Mouse (Mus musculus): Measurements from ENCODE around the gene Vkorc1. TPM values are rescaled to one million over a fixed set of nuclear protein-coding genes. Genes with fewer than 3 reads are reported as not detected.

Vkorc1 gene
- polyA plus RNA-seq, 1 experiment from 2014 or later, result 55.1 TPM

DNA sequence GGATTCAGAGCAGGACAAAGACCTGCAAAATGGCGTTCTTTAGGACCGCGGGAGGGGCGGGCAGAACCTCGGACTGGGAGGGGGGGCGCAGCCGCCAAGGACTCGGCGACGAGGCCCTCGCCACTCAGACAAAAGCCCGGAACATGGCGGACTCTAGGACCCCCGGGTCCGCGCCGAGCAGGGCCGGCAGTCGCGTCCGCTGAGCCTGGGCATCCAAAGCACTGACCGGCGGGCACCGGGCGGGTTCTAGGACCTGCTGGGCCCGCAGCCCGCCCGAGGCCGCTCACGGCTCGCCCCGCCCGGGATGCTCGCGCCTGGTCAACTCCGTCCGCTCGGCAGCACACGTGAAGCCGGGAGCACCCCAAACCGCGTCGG lies 19.8 kb downstream of the Vkorc1 start:
- ATAC-seq, result peak; percentile 96
- H3K9me3 ChIP-seq (replicated peaks; ENCODE audit: control insufficient read depth, low read length, poor library complexity, severe bottlenecking), result no peaks in the 10 kb centered on the region
- no peaks in the 10 kb centered on the region for H3K27me3 ChIP-seq (ENCODE audit: control insufficient read depth, insufficient read depth, low read depth, low read length)
- H3K4me2 ChIP-seq (ENCODE audit: low read length), result peak overlapping the region; percentile 67
- H3K9ac ChIP-seq (ENCODE audit: low read depth, low read length), result peak overlapping the region; percentile 97
- H3K36me3 ChIP-seq (ENCODE audit: control insufficient read depth, insufficient read depth, low read length), result peaks cover 17% of the 10 kb centered on the region
- H3K4me1 ChIP-seq (ENCODE audit: control insufficient read depth, insufficient read depth, low read length), result peaks cover 25% of the 10 kb centered on the region
- under 1% methylated on average over 31 of the region's 43 CpGs for WGBS
- H3K4me3 ChIP-seq (ENCODE audit: low read depth, low read length), result peak overlapping the region; percentile 74
- H3K27ac ChIP-seq (ENCODE audit: low read length), result peak overlapping the region; percentile 100

GRCm38 (mm10) chr7:127874812-127875626 lies 20.4 kb downstream of the Vkorc1 start:
- H3K27me3 ChIP-seq (ENCODE audit: control insufficient read depth, insufficient read depth, low read depth, low read length), result no peaks in the 10 kb centered on the region
- H3K36me3 ChIP-seq (ENCODE audit: control insufficient read depth, insufficient read depth, low read length), result peaks cover 17% of the 10 kb centered on the region
- no peaks in the 10 kb centered on the region for H3K9me3 ChIP-seq (replicated peaks; ENCODE audit: control insufficient read depth, low read length, poor library complexity, severe bottlenecking)
- peaks cover 25% of the 10 kb centered on the region for H3K4me1 ChIP-seq (ENCODE audit: control insufficient read depth, insufficient read depth, low read length)
- peak overlapping the region; percentile 97 for H3K9ac ChIP-seq (ENCODE audit: low read depth, low read length)
- peak overlapping the region; percentile 61 for H3K4me2 ChIP-seq (ENCODE audit: low read length)
- peak overlapping the region; percentile 74 for H3K4me3 ChIP-seq (ENCODE audit: low read depth, low read length)
- H3K27ac ChIP-seq (ENCODE audit: low read length), result peak overlapping the region; percentile 100
- WGBS, result 4% methylated on average over 20 of the region's 20 CpGs
- peak; percentile 29 for ATAC-seq

- H3K4me1 ChIP-seq (ENCODE audit: control insufficient read depth, insufficient read depth, low read length), result peaks cover 17% of the 10 kb centered on the region
- H3K36me3 ChIP-seq (ENCODE audit: control insufficient read depth, insufficient read depth, low read length), result peaks cover 30% of the 10 kb centered on the region
- no peak overlapping the region for H3K4me3 ChIP-seq (ENCODE audit: low read depth, low read length)
- no peak overlapping the region for H3K27ac ChIP-seq (ENCODE audit: low read length)
- no peaks in the 10 kb centered on the region for H3K9me3 ChIP-seq (replicated peaks; ENCODE audit: control insufficient read depth, low read length, poor library complexity, severe bottlenecking)
- H3K4me2 ChIP-seq (ENCODE audit: low read length), result no peak overlapping the region
- no peak overlapping the region for H3K9ac ChIP-seq (ENCODE audit: low read depth, low read length)
- no peak for ATAC-seq
- WGBS, result 83% methylated on average over 5 of the region's 5 CpGs
- H3K27me3 ChIP-seq (ENCODE audit: control insufficient read depth, insufficient read depth, low read depth, low read length), result no peaks in the 10 kb centered on the region
These were observed 25.1 kb downstream of the Vkorc1 start for GRCm38 (mm10) chr7:127870136-127870821.

DNA sequence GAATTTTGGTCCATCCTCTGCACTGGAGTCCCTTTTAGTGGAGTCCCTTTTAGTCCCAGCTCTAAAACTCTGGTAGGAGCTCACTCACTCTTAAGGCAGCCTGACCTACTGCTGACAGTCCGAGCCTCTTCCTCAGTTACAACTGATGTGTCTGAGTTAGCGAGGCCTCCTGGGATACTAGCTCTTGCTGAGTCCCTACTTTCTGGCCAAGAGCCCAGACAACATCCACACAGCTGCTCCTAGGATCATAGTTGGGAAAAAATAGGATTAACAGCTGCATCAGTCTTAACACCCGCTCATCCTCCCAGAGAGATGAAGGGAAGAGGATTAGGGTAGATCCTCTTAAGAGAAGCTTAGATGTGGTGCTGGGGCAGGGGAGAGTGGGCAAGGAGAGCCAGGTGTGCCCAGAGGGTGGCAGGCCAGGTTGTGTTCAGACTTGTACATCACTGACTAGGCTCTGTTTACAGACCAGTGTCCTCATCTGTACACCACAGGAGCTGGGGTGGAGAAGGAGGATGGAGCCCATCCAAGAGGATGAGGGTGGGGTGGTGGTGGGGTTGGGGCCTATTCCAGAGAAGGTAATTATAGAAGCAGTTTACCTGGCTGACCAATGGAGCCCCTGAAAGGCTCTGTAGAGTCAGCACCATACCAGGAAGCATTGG lies 26.1 kb downstream of the Vkorc1 start:
- Histone ChIP-seq H3K4me2 (ENCODE audit: low read length) (no peak overlapping the region), H3K9ac (ENCODE audit: low read depth, low read length) (no peak overlapping the region), H3K36me3 (ENCODE audit: control insufficient read depth, insufficient read depth, low read length) (peaks cover 34% of the 10 kb centered on the region), H3K27me3 (ENCODE audit: control insufficient read depth, insufficient read depth, low read depth, low read length) (no peaks in the 10 kb centered on the region), H3K4me3 (ENCODE audit: low read depth, low read length) (no peak overlapping the region), H3K27ac (ENCODE audit: low read length) (no peak overlapping the region), H3K4me1 (ENCODE audit: control insufficient read depth, insufficient read depth, low read length) (peaks cover 13% of the 10 kb centered on the region), H3K9me3 (replicated peaks; ENCODE audit: control insufficient read depth, low read length, poor library complexity, severe bottlenecking) (no peaks in the 10 kb centered on the region)
- ATAC-seq, result peak; percentile 32; the same call in 1 of the 2 replicates
- 49% methylated on average over 3 of the region's 3 CpGs for WGBS

DNA sequence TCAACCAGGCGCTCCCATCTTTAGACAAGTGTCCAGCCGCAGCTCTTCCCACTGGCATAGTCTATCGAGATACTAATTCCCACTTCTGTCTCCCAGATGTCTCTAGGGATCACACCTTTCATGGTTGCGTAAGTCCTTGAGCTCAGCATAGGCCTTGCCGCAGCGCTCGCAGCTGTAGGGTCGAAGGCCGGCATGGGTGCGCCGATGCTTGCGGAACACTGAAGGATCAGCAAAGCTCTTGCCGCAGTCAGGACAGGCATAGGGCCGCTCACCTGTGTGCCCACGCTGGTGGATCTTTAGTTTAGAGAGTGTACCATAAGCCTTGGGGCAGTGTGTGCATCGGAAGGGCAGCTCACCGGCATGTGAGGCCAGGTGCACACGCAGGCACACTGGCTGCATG lies 27.8 kb downstream of the Vkorc1 start:
- no peaks in the 10 kb centered on the region for H3K9me3 ChIP-seq (replicated peaks; ENCODE audit: control insufficient read depth, low read length, poor library complexity, severe bottlenecking)
- H3K9ac ChIP-seq (ENCODE audit: low read depth, low read length), result no peak overlapping the region
- no peak overlapping the region for H3K4me2 ChIP-seq (ENCODE audit: low read length)
- 96% methylated on average over 18 of the region's 18 CpGs for WGBS
- H3K36me3 ChIP-seq (ENCODE audit: control insufficient read depth, insufficient read depth, low read length), result peaks cover 35% of the 10 kb centered on the region
- H3K27ac ChIP-seq (ENCODE audit: low read length), result no peak overlapping the region
- no peaks in the 10 kb centered on the region for H3K27me3 ChIP-seq (ENCODE audit: control insufficient read depth, insufficient read depth, low read depth, low read length)
- no peak overlapping the region for H3K4me3 ChIP-seq (ENCODE audit: low read depth, low read length)
- H3K4me1 ChIP-seq (ENCODE audit: control insufficient read depth, insufficient read depth, low read length), result no peaks in the 10 kb centered on the region; the same call in 1 of the 2 replicates
- no peak for ATAC-seq

- Histone ChIP-seq H3K4me1 (ENCODE audit: control insufficient read depth, insufficient read depth, low read length) (no peaks in the 10 kb centered on the region; the same call in 1 of the 2 replicates), H3K9ac (ENCODE audit: low read depth, low read length) (no peak overlapping the region), H3K4me2 (ENCODE audit: low read length) (no peak overlapping the region), H3K36me3 (ENCODE audit: control insufficient read depth, insufficient read depth, low read length) (peaks cover 35% of the 10 kb centered on the region), H3K27ac (ENCODE audit: low read length) (no peak overlapping the region), H3K4me3 (ENCODE audit: low read depth, low read length) (no peak overlapping the region), H3K9me3 (replicated peaks; ENCODE audit: control insufficient read depth, low read length, poor library complexity, severe bottlenecking) (no peaks in the 10 kb centered on the region), H3K27me3 (ENCODE audit: control insufficient read depth, insufficient read depth, low read depth, low read length) (no peaks in the 10 kb centered on the region)
- ATAC-seq, result peak; percentile 55; the same call in 1 of the 2 replicates
- WGBS, result 92% methylated on average over 12 of the region's 12 CpGs
These were observed 29.0 kb downstream of the Vkorc1 start for GRCm38 (mm10) chr7:127866434-127866833.

DNA sequence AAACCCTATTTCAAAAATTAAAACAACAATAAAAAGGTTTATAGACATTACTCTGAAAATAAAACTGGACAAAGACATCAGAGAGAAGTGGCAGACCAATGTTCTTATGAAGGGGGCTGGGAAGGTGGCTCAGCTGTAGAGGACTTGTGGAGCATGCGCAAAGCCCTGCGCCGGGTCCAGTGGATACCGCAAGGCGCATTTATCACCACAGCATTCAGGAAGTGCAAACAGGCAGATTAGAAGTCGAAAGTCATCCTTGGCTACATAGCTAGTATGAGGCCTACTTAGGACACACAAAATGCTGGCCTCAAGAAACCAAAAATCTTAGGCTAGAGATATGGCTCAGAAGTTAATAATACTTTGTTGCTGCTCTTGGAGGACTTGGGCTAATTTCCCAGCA lies 37.2 kb downstream of the Vkorc1 start:
- WGBS, result 95% methylated on average over 6 of the region's 6 CpGs

DNA sequence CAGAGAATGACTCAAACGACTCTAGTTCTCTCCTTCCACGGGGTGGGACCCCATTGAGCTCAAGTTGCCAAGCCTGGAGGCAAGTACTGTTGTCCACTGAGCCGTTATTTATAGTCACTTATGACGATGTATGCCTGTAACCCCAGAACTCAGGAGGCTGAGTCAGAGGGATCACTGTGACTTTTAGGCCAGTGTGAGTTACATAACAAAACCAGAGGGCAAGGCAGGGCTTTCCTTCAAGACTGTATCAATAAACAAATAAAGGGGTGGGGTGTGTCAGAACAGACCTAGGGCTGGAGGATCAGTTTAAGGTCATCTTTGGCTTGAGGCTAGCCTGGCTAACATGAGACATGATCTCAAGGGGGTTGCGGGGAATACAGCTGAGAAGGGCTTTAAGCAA lies 44.5 kb downstream of the Vkorc1 start:
- Histone ChIP-seq H3K27ac (ENCODE audit: low read length) (no peak overlapping the region), H3K4me3 (ENCODE audit: low read depth, low read length) (no peak overlapping the region), H3K4me1 (ENCODE audit: control insufficient read depth, insufficient read depth, low read length) (no peaks in the 10 kb centered on the region), H3K9me3 (replicated peaks; ENCODE audit: control insufficient read depth, low read length, poor library complexity, severe bottlenecking) (no peaks in the 10 kb centered on the region), H3K4me2 (ENCODE audit: low read length) (no peak overlapping the region), H3K36me3 (ENCODE audit: control insufficient read depth, insufficient read depth, low read length) (no peaks in the 10 kb centered on the region), H3K9ac (ENCODE audit: low read depth, low read length) (no peak overlapping the region), H3K27me3 (ENCODE audit: control insufficient read depth, insufficient read depth, low read depth, low read length) (no peaks in the 10 kb centered on the region)
- 77% methylated on average over 5 of the region's 5 CpGs for WGBS
- no peak for ATAC-seq

More for the DNA sequence above, 37.2 kb downstream of the Vkorc1 start:
- no peak overlapping the region for H3K9ac ChIP-seq (ENCODE audit: low read depth, low read length)
- no peaks in the 10 kb centered on the region for H3K27me3 ChIP-seq (ENCODE audit: control insufficient read depth, insufficient read depth, low read depth, low read length)
- H3K36me3 ChIP-seq (ENCODE audit: control insufficient read depth, insufficient read depth, low read length), result no peaks in the 10 kb centered on the region
- H3K4me3 ChIP-seq (ENCODE audit: low read depth, low read length), result no peak overlapping the region
- no peak overlapping the region for H3K27ac ChIP-seq (ENCODE audit: low read length)
- no peak overlapping the region for H3K4me2 ChIP-seq (ENCODE audit: low read length)
- no peaks in the 10 kb centered on the region for H3K4me1 ChIP-seq (ENCODE audit: control insufficient read depth, insufficient read depth, low read length)
- no peak for ATAC-seq
- H3K9me3 ChIP-seq (replicated peaks; ENCODE audit: control insufficient read depth, low read length, poor library complexity, severe bottlenecking), result no peaks in the 10 kb centered on the region
